Mouse (Mus musculus): ENCODE measurements around the gene Rprd2.
"Not testable (repeated sequence)": the region's sequence is repeated elsewhere in the genome, so short reads cannot be mapped to it uniquely, and the experiment has no call there.

Rprd2 gene

DNA sequence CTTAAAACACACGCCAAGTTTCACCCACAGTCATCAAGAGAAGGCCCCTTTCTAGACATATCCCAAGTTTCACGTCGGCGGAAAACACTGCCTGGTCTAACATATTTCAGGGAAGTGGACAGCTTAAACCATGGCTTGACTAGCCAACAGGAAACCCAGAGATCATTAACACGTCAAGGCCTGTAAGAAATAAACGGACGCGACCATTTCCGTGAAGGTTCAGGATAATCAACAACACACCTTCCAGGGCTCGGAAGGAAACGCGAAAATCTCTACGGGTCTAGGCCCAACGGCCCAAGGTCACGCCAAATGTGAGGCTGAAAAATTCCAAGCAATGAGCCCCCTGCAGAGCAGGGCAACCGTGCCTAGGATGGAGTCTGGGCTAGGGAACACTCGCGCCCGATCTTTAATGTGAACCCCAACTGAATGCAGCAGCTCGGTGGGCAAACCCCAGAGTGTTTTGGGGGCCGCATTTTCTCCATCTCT, 594 bp downstream of the Rprd2 start:
- peak; percentile 25 for DNase-seq (ENCODE audit: low read depth, low spot score)

GRCm38 (mm10) chr3:95816681-95817080, 2.0 kb downstream of the Rprd2 start:
- no peak for DNase-seq (ENCODE audit: low read depth, low spot score)

DNA sequence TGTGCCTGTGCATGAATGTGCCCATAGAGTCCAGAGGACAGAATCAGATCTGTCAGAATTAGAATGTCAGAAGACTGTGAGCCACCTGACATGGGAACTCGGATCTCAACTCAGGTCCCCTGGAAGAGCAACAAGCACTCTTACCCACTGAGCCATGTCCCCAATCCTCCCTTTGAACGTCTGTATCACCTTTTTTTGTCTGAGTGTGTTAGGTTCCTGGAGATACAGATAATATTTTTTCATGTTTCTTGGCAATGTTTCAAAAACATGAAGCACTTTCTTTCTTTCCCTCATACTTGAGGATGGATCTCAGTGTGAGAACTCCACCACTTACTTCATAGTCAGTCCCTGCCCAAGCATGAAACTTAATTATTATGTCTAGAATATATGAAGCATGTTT, 10.3 kb downstream of the Rprd2 start:
- no peak for DNase-seq (ENCODE audit: low read depth, low spot score)

- not testable (repeated sequence) for DNase-seq (ENCODE audit: low read depth, low spot score)
Observed at GRCm38 (mm10) chr3:95807630-95808029, 11.0 kb downstream of the Rprd2 start.

GRCm38 (mm10) chr3:95806677-95807076, 12.0 kb downstream of the Rprd2 start:
- DNase-seq (ENCODE audit: low read depth, low spot score), result no peak

- DNase-seq (ENCODE audit: low read depth, low spot score), result no peak
Observed at GRCm38 (mm10) chr3:95803851-95804250, 14.8 kb downstream of the Rprd2 start.

GRCm38 (mm10) chr3:95798756-95799155, 19.9 kb downstream of the Rprd2 start:
- DNase-seq (ENCODE audit: low read depth, low spot score), result no peak

DNA sequence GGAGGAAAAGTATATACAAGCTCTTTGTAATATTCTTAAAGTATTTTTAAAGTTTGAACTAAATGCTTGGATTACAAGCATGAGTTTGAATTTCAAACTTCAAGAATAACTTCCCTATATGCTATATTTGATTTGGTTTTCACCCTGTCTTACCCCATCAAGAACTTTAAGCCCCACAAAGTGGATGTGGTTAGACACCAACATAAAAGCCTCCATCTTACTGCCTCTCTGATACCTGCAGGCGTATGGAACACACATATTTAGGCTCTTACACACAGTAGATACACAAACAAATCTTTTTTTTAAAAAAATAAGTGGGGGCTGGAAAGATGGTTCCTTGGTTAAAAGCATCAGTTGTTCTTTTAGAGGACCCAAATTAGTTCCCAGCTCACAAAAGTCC, 24.4 kb downstream of the Rprd2 start:
- no peak for DNase-seq (ENCODE audit: low read depth, low spot score)

- no peak for DNase-seq (ENCODE audit: low read depth, low spot score)
Observed at GRCm38 (mm10) chr3:95793662-95794061, 25.0 kb downstream of the Rprd2 start.

DNA sequence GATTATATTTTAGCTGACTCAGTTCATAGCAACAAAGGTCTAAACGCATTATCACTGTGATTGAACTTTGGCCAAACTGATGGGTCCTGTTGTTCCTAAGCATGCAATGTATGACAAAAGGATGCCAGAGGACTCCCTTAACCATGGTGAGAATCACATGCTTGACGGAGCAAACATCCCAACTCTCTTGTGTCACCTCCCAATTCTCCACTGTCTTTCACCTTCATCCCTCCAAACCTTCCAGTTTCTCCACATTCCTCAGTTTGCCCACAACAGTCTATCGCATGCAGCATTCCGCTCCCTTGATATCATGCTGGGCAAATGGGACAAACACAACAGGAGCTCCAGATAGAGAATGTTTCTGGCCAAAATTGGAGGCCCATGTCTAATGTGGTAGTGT, 33.2 kb downstream of the Rprd2 start:
- DNase-seq (ENCODE audit: low read depth, low spot score), result no peak

- DNase-seq (ENCODE audit: low read depth, low spot score), result peak; percentile 20
Observed at GRCm38 (mm10) chr3:95771985-95772384, 46.7 kb downstream of the Rprd2 start.

DNA sequence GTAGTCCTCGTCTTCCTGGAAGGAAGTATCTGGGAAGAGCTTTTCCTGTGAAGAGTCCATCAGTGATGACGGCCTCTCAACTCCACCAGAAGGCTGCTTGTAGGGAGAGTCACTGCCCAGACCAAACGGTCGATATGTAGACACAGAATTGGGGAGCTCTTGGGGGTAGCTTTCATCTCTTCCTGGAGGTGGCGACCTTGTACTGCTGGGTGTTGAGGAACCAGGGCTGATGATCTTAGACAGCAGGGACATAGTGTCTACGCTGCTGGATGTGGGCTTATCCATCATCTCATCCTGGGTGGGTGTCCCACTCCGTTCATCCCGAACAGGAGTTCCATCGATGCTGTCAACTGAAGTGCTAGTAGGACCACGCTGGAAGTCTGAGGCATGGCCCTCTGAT, 53.1 kb downstream of the Rprd2 start:
- DNase-seq (ENCODE audit: low read depth, low spot score), result no peak

- DNase-seq (ENCODE audit: low read depth, low spot score), result no peak
Observed at GRCm38 (mm10) chr3:95763811-95764210, 54.9 kb downstream of the Rprd2 start.

DNA sequence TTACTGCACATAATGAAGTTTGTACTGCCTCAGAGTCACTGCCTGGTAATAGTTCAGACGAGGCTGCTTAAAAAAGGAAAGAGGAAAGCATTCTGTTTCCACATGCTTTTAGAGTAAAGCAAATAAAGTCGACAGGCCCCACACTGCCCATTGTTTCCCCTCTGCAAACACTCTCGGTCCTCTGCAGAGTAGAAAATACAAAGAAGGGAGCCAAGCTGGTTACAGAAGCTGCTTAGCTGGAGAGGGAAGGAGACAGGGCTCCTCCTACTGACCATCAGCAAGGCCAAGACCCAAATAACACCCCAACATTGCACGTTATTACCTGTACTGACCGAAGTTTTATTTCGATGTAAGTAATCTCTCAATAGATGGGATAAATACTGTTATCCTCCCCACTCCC, 55.7 kb downstream of the Rprd2 start:
- no peak for DNase-seq (ENCODE audit: low read depth, low spot score)

DNA sequence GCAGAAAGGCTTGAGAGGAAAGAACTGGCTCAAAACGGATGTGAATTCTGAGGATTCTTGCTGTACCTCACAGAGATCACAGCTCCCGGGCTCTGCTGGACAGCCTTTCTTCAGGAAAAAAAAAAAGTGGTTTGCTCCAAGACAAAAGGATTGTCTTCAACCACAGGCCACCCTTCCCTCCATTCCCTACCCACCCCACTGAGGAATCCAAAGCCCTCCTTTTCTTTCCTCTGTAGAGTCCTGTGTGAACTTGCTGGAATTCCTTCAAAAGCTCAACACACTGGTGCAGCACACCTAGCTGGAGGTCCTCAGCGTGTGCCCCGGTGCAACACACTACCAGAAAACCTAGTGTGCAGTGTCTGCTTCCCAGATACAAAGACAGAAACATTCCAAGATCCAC, 56.9 kb downstream of the Rprd2 start:
- DNase-seq (ENCODE audit: low read depth, low spot score), result no peak

GRCm38 (mm10) chr3:95760656-95761055, 58.0 kb downstream of the Rprd2 start:
- DNase-seq (ENCODE audit: low read depth, low spot score), result no peak

GRCm38 (mm10) chr3:95760106-95760505, 58.6 kb downstream of the Rprd2 start, which contains the start of gene Tars2:
Tars2 (minus strand) TSS chr3:95760206.
- no peak for DNase-seq (ENCODE audit: low read depth, low spot score)

DNA sequence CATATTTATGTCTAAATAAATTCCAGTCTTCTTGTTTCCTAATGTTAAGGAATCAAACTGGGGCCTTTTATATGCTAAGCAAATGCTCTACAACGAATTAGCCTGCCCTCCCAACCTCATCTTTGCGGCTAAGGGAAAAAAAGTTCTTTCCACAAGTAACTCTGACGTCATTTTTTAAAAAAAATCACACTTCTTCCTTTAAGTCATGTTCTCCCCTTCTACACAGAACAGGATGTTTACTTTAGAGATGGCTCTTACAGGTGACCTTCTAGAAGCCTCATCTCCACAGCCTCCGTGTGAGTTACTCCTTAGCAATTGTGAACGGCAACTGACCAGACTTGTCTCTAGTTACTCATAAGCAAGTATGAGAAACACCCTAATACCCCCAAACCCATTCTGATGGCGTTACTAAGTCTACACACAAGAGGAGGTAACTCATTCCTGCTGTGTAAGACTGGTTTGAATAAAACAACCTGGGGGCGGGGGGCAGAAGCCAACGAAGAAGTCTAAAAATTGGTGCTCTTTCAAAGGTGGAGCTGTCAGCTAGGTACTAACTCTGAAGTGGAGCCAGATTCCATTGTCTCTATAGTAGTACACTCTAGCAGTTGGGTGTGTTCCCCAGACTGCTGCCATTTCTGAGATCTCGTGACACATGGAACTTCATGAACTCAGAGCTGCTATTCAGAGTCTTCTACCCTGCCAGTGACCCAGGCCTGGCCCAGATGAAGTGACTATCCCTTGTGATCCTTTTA, 60.0 kb downstream of the Rprd2 start:
- no peak for DNase-seq (ENCODE audit: low read depth, low spot score)

GRCm38 (mm10) chr3:95756808-95757207, 61.9 kb downstream of the Rprd2 start:
- DNase-seq (ENCODE audit: low read depth, low spot score), result no peak

GRCm38 (mm10) chr3:95754345-95755206, 64.1 kb downstream of the Rprd2 start:
- peak; percentile 82 for DNase-seq (ENCODE audit: low read depth, low spot score)

- DNase-seq (ENCODE audit: low read depth, low spot score), result no peak
Observed at GRCm38 (mm10) chr3:95752935-95753334, 65.7 kb downstream of the Rprd2 start.

DNA sequence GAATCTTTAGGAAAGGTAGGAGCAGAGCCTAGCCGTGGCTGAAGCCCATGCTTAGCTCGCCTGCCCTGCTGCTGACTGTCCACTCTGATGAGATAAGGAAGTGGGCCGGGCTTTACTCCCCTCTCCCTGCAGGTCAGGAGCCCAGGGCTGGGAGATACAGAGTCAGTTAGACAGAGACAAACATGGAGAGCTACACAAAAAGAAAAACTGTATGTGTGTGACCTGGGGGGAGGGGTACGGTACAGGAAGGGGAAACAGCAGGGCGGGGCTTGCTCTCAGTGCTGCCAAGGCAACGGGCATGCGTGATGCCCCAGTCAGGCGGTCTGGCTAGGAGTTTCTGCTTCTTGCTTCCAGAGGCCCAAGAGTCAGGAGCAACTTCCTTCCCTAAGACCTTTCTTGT, 78.3 kb downstream of the Rprd2 start:
- no peak for DNase-seq (ENCODE audit: low read depth, low spot score)

Data from retina, postnatal 7 days (tissue).